Mouse (Mus musculus): ENCODE measurements around the gene Col17a1. TPM values are rescaled to one million over a fixed set of nuclear protein-coding genes. Genes with fewer than 3 reads are reported as not detected.

The Col17a1 gene
- polyA plus RNA-seq, 1 experiment: 0.90 TPM

DNA sequence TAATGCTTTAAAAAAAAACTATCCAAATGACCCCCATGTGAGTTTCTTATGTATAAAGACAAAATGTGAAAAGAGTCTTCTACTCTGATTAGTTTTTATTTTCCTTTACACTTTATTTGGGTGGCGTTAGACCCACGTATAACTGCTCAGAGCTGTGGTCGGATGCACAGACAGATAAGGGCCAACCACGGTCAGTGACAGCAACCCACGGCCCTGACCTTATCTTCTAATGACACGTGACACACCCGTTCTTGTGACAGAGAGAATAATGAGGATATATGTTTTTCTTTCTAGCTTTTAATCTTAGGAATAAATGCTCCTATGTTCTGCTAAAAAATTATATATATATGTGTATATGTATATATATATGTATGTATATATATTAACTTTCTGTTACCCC is 2.3 kb downstream of the Col17a1 start:
- H3K27ac ChIP-seq (ENCODE audit: insufficient read depth, low read length): no peak overlapping the region
- H3K4me1 ChIP-seq (ENCODE audit: control insufficient read depth, insufficient read depth, low read length): no peaks in the 10 kb centered on the region
- TF ChIP-seq CTCF (IDR thresholded peaks at IDR 0.05; ENCODE audit: extremely low read depth, insufficient read depth, low read length): no peak
- TF ChIP-seq POLR2A (IDR thresholded peaks at IDR 0.05; ENCODE audit: extremely low read depth, insufficient read depth, low read length): no peak
- H3K4me3 ChIP-seq (ENCODE audit: insufficient read depth, low read length): no peak overlapping the region

DNA sequence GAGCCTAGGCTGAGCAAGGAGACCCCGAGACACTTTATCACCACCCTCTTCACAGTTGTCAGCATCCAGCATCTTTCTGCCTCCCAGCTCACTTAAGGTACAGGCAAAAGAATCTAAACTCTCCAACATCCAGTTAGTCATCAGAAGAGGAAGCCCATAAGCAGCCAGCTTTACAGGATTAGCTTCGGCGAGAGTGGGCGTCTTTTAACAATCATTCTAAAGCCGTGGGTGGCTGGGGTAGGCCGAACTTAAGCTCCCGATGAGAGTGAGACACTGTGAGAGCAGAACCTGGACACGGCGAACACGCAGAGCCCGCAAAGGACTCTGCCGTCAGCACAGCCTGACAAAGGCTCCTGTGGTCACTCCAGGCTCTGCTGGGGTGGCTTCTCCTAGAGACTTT is 13.2 kb downstream of the Col17a1 start:
- no peak overlapping the region for H3K4me3 ChIP-seq (ENCODE audit: insufficient read depth, low read length)
- TF ChIP-seq CTCF (IDR thresholded peaks at IDR 0.05; ENCODE audit: extremely low read depth, insufficient read depth, low read length): no peak
- no peak for TF ChIP-seq POLR2A (IDR thresholded peaks at IDR 0.05; ENCODE audit: extremely low read depth, insufficient read depth, low read length)
- H3K27ac ChIP-seq (ENCODE audit: insufficient read depth, low read length): no peak overlapping the region
- peaks cover 3% of the 10 kb centered on the region; the same call in 1 of the 2 replicates for H3K4me1 ChIP-seq (ENCODE audit: control insufficient read depth, insufficient read depth, low read length)

DNA sequence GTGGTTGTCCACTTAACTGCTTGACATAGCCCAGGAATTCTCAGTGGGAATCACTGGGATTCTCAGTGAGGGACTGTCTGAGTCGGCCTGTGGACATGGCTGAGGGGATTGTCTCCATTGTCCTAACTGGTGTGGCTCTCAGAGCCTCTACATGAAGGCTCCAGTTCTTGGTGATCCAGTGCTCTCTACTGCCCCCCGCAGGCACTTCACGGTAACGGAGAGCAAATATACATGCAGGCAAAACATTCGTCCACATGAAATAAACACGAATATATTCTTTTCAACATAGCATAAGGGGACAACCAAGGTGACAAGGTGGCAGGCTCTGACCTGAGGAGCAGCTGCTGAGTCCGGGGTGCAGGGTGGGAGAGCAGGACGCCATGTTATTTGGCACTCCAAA is 17.5 kb downstream of the Col17a1 start:
- Histone ChIP-seq H3K4me1 (ENCODE audit: control insufficient read depth, insufficient read depth, low read length) (peaks cover 3% of the 10 kb centered on the region; the same call in 1 of the 2 replicates), H3K4me3 (ENCODE audit: insufficient read depth, low read length) (no peak overlapping the region), H3K27ac (ENCODE audit: insufficient read depth, low read length) (no peak overlapping the region)
- TF ChIP-seq POLR2A (IDR thresholded peaks at IDR 0.05; ENCODE audit: extremely low read depth, insufficient read depth, low read length) (no peak), CTCF (IDR thresholded peaks at IDR 0.05; ENCODE audit: extremely low read depth, insufficient read depth, low read length) (peak; percentile 34; the same call in 1 of the 2 replicates)

DNA sequence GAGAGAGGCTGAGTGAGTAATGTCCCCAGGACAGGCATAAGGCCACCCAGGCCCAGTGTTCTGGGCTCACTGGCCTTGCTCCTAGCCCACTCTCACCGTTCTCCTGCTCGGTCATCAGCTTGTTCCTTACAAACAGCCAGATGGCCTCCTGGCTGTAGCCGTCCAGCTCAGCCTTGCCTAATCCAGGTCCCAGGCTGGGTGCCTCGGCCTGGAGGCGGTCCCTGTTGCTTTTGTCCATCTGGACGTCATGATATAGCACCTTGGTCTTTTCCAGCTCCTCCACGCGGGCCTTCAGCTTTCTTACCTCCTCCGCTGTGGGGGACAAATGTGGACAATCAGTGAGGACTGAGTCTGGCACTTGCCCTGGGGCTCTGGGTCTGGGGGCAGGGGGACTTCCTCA is 23.5 kb downstream of the Col17a1 start:
- no peak overlapping the region for H3K4me3 ChIP-seq (ENCODE audit: insufficient read depth, low read length)
- H3K27ac ChIP-seq (ENCODE audit: insufficient read depth, low read length): no peak overlapping the region
- TF ChIP-seq CTCF (IDR thresholded peaks at IDR 0.05; ENCODE audit: extremely low read depth, insufficient read depth, low read length) (no peak), POLR2A (IDR thresholded peaks at IDR 0.05; ENCODE audit: extremely low read depth, insufficient read depth, low read length) (no peak)
- H3K4me1 ChIP-seq (ENCODE audit: control insufficient read depth, insufficient read depth, low read length): no peaks in the 10 kb centered on the region

DNA sequence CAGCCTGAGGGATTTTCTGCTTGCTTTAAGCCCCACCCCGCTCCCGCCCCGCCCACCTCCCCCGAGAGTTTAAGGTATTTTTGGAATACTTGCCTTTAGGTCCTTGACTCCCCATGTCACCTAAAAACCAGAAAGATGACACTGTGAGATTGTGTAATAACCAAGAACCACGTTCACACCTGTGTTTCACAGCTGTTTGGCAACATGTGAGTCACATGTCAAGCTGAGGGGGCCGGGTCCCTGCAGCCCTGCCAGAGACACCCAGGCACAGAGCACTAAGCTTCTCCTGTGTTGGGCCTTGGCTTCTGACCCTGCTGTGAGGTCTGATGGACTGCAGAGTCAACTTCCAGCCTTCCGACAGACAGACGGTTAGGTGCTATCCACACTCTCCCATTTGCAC is 24.3 kb downstream of the Col17a1 start:
- H3K4me3 ChIP-seq (ENCODE audit: insufficient read depth, low read length): no peak overlapping the region
- no peak overlapping the region for H3K27ac ChIP-seq (ENCODE audit: insufficient read depth, low read length)
- TF ChIP-seq CTCF (IDR thresholded peaks at IDR 0.05; ENCODE audit: extremely low read depth, insufficient read depth, low read length): no peak
- no peak for TF ChIP-seq POLR2A (IDR thresholded peaks at IDR 0.05; ENCODE audit: extremely low read depth, insufficient read depth, low read length)
- no peaks in the 10 kb centered on the region for H3K4me1 ChIP-seq (ENCODE audit: control insufficient read depth, insufficient read depth, low read length)

DNA sequence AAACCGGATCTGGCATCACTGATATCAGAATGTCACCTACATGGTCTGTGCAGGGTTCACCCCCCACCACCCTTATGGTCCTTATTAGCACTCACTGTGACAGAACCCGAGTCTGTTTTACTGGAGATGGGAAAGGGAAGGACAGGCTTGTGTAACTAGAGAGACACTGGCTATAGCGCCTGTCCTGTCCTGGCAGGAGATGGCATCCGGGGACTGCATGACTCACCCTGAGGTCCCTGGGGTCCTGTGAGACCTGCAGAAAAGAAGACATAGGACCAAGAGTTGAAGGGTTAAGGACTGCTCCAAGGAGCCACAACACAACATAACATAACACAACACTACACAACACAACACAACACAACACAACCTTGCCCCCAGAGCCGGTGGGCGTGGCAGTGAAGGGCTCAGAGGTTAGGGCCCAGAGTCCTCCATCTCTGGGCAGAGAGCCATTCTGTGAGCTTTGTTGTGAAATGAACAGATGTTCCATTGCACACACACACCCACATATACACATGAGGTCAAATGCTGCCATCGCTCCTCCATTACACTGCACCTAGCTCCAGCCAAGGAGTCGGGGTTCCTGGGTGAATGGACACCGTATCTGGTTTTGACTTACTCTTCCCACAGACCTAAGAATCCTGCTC is 32.0 kb downstream of the Col17a1 start:
- Histone ChIP-seq H3K27ac (ENCODE audit: insufficient read depth, low read length) (no peak overlapping the region), H3K4me1 (ENCODE audit: control insufficient read depth, insufficient read depth, low read length) (no peaks in the 10 kb centered on the region), H3K4me3 (ENCODE audit: insufficient read depth, low read length) (no peak overlapping the region)
- TF ChIP-seq CTCF (IDR thresholded peaks at IDR 0.05; ENCODE audit: extremely low read depth, insufficient read depth, low read length) (no peak), POLR2A (IDR thresholded peaks at IDR 0.05; ENCODE audit: extremely low read depth, insufficient read depth, low read length) (no peak)

DNA sequence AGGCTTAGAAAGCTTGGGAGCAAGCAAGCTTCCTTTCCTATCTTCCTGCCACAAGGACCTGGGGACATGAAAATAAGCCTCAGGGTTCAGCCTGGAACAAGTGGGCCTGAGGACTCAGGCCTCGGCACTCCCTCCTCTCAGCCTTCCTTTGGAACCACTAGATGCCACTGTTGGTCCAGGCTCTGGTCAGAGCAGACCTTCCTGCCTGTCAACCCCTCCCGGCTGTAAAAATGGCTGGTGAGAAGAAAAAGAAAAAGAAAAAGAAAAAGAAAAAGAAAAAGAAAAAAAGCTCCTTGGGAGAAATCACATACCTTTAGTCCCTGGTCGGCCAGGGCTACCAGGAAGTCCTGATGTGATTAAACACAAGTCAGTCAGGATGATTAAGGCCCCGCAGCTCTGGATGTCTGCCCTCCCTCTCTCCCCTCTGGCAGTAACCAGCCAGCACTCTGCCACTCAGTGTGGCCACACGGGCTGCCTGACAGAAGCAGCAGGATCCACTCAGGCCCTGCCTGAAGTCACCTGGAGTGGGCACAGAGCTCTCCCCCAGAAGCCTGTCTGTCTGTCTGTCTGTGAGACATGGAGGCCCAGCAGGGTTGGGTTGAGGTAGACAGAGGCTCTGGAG is 32.9 kb downstream of the Col17a1 start:
- Histone ChIP-seq H3K4me1 (ENCODE audit: control insufficient read depth, insufficient read depth, low read length) (no peaks in the 10 kb centered on the region), H3K4me3 (ENCODE audit: insufficient read depth, low read length) (no peak overlapping the region), H3K27ac (ENCODE audit: insufficient read depth, low read length) (no peak overlapping the region)
- TF ChIP-seq POLR2A (IDR thresholded peaks at IDR 0.05; ENCODE audit: extremely low read depth, insufficient read depth, low read length) (no peak), CTCF (IDR thresholded peaks at IDR 0.05; ENCODE audit: extremely low read depth, insufficient read depth, low read length) (peak; percentile 85)

DNA sequence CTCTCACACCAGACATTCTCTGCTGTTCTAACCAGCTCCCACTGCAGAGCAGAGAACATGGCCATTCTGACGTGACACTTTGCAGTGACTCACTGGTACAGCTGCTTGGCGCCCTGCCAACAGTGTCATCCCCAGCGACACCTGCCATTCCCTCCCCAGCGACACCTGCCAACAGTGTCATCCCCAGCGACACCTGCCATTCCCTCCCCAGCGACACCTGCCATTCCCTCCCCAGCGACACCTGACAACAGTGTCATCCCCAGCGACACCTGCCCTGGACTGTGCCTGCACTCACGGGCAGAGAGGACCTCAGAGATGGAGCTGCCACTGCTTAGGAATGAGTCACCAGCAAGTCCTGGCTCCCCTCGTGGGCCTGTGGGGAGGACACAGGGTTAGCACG is 37.0 kb downstream of the Col17a1 start:
- Histone ChIP-seq H3K4me3 (ENCODE audit: insufficient read depth, low read length) (no peak overlapping the region), H3K27ac (ENCODE audit: insufficient read depth, low read length) (no peak overlapping the region)
- TF ChIP-seq POLR2A (IDR thresholded peaks at IDR 0.05; ENCODE audit: extremely low read depth, insufficient read depth, low read length) (no peak), CTCF (IDR thresholded peaks at IDR 0.05; ENCODE audit: extremely low read depth, insufficient read depth, low read length) (no peak)

DNA sequence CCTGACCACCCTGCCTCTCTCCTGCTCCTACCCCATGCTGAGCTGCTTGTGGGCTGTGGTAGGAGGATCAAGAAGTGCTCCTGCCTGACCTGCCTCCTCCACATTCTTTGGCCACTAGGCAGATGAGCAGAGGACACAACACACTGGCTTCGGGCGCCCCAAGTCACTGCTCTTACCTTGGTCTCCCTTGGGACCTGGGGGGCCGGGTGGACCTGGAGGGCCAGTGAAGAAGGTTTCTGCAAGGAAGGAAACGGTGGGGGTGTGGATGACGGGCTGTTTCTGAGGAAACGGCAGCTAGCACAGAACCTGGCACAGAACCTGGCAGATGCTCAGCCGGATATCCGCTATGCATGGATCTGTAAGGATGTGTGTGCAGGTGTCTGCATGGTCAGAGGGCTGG is 38.7 kb downstream of the Col17a1 start:
- Histone ChIP-seq H3K27ac (ENCODE audit: insufficient read depth, low read length) (no peak overlapping the region), H3K4me3 (ENCODE audit: insufficient read depth, low read length) (no peak overlapping the region), H3K4me1 (ENCODE audit: control insufficient read depth, insufficient read depth, low read length) (no peaks in the 10 kb centered on the region)
- TF ChIP-seq POLR2A (IDR thresholded peaks at IDR 0.05; ENCODE audit: extremely low read depth, insufficient read depth, low read length): no peak
- TF ChIP-seq CTCF (IDR thresholded peaks at IDR 0.05; ENCODE audit: extremely low read depth, insufficient read depth, low read length): no peak

More for the DNA sequence above, 37.0 kb downstream of the Col17a1 start:
- no peaks in the 10 kb centered on the region for H3K4me1 ChIP-seq (ENCODE audit: control insufficient read depth, insufficient read depth, low read length)

DNA sequence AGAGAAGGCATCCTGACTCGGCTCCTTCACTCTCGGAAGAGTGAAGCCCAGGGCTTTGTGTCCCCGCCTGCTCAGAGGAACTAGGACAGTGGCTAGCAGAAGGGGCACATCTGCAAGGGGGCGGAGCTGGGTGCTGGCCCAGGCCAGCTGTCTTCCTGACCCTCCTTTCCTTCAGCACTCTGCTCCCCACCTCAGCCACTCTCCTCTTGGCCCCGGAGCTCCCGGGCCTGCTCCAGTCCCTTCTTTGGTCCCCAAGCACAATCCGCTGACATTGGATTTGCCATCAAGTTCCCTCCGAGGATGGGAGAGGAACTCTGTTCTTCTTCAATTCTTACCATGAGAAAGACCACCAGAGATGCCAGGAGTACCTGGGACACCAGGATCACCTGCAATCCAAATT is 39.6 kb downstream of the Col17a1 start:
- Histone ChIP-seq H3K4me1 (ENCODE audit: control insufficient read depth, insufficient read depth, low read length) (no peaks in the 10 kb centered on the region), H3K4me3 (ENCODE audit: insufficient read depth, low read length) (no peak overlapping the region), H3K27ac (ENCODE audit: insufficient read depth, low read length) (no peak overlapping the region)
- TF ChIP-seq POLR2A (IDR thresholded peaks at IDR 0.05; ENCODE audit: extremely low read depth, insufficient read depth, low read length): no peak
- TF ChIP-seq CTCF (IDR thresholded peaks at IDR 0.05; ENCODE audit: extremely low read depth, insufficient read depth, low read length): no peak
